Mouse (Mus musculus): ENCODE measurements around the gene Acy3. TPM values are rescaled to one million over a fixed set of nuclear protein-coding genes. Genes with fewer than 3 reads are reported as not detected.
"Not testable (repeated sequence)": the region's sequence is repeated elsewhere in the genome, so short reads cannot be mapped to it uniquely, and the experiment has no call there.

Acy3 gene
- polyA plus RNA-seq, 1 experiment from 2014 or later = 9.5 TPM

- H3K27ac ChIP-seq = no peak within 1 kb of the TSS
- WGBS = 74% methylated on average over 4 of the region's 4 CpGs
- H3K27me3 ChIP-seq (ENCODE audit: insufficient read depth, poor library complexity, severe bottlenecking) = 0 out of 2 replicates have a peak, but pooled peaks cover 7% of the 10 kb centered on the region
- peaks cover 18% of the 10 kb centered on the region for H3K4me1 ChIP-seq
- H3K4me3 ChIP-seq = no peak within 1 kb of the TSS
- no peak for DNase-seq (ENCODE audit: low spot score)
- H3K36me3 ChIP-seq = no peaks in the 10 kb centered on the region
- H3K9me3 ChIP-seq = no peaks in the 10 kb centered on the region
Observed at GRCm38 (mm10) chr19:3958470-3958869, 27.9 kb upstream of the Acy3 start, which contains the start of gene Aldh3b3. Gene Aldh3b3, plus strand, starts transcription at chr19:3958645.

GRCm38 (mm10) chr19:3959030-3959429, 27.3 kb upstream of the Acy3 start:
- H3K9me3 ChIP-seq = no peaks in the 10 kb centered on the region
- DNase-seq (ENCODE audit: low spot score) = no peak
- H3K4me3 ChIP-seq = no peak overlapping the region
- H3K27ac ChIP-seq = no peak overlapping the region
- no peaks in the 10 kb centered on the region for H3K36me3 ChIP-seq
- 0 out of 2 replicates have a peak, but pooled peaks cover 11% of the 10 kb centered on the region for H3K27me3 ChIP-seq (ENCODE audit: insufficient read depth, poor library complexity, severe bottlenecking)
- H3K4me1 ChIP-seq = peaks cover 18% of the 10 kb centered on the region

GRCm38 (mm10) chr19:3960211-3960610, 26.2 kb upstream of the Acy3 start:
- Histone ChIP-seq H3K4me1 (peaks cover 12% of the 10 kb centered on the region), H3K27ac (no peak overlapping the region), H3K27me3 (ENCODE audit: insufficient read depth, poor library complexity, severe bottlenecking) (0 out of 2 replicates have a peak, but pooled peaks cover 13% of the 10 kb centered on the region), H3K9me3 (no peaks in the 10 kb centered on the region), H3K4me3 (no peak overlapping the region), H3K36me3 (no peaks in the 10 kb centered on the region)
- no peak for DNase-seq (ENCODE audit: low spot score)
- WGBS = 77% methylated on average over 5 of the region's 5 CpGs

GRCm38 (mm10) chr19:3961805-3962204, 24.6 kb upstream of the Acy3 start:
- 88% methylated on average over 6 of the region's 6 CpGs for WGBS
- H3K27me3 ChIP-seq (ENCODE audit: insufficient read depth, poor library complexity, severe bottlenecking) = 0 out of 2 replicates have a peak, but pooled peaks cover 10% of the 10 kb centered on the region
- not testable (repeated sequence) for H3K4me3 ChIP-seq; H3K9me3 ChIP-seq; DNase-seq (ENCODE audit: low spot score); H3K36me3 ChIP-seq; H3K27ac ChIP-seq; H3K4me1 ChIP-seq

- no peak overlapping the region for H3K27ac ChIP-seq
- DNase-seq (ENCODE audit: low spot score) = no peak
Observed at GRCm38 (mm10) chr19:3962469-3962868, 23.9 kb upstream of the Acy3 start.

GRCm38 (mm10) chr19:3964030-3964429, 22.3 kb upstream of the Acy3 start:
- no peak overlapping the region for H3K27ac ChIP-seq
- no peaks in the 10 kb centered on the region for H3K36me3 ChIP-seq
- no peaks in the 10 kb centered on the region for H3K9me3 ChIP-seq
- H3K27me3 ChIP-seq (ENCODE audit: insufficient read depth, poor library complexity, severe bottlenecking) = 0 out of 2 replicates have a peak, but pooled peaks cover 11% of the 10 kb centered on the region
- H3K4me1 ChIP-seq = peaks cover 23% of the 10 kb centered on the region
- WGBS = 75% methylated on average over 4 of the region's 4 CpGs
- no peak overlapping the region for H3K4me3 ChIP-seq
- DNase-seq (ENCODE audit: low spot score) = no peak

More at GRCm38 (mm10) chr19:3962469-3962868, 23.9 kb upstream of the Acy3 start:
- Histone ChIP-seq H3K27me3 (ENCODE audit: insufficient read depth, poor library complexity, severe bottlenecking) (0 out of 2 replicates have a peak, but pooled peaks cover 10% of the 10 kb centered on the region), H3K9me3 (no peaks in the 10 kb centered on the region), H3K36me3 (no peaks in the 10 kb centered on the region), H3K4me3 (no peak overlapping the region), H3K4me1 (peaks cover 14% of the 10 kb centered on the region)
- 8% methylated on average over 2 of the region's 2 CpGs for WGBS

GRCm38 (mm10) chr19:3966330-3967075, 19.9 kb upstream of the Acy3 start:
- Histone ChIP-seq H3K36me3 (no peaks in the 10 kb centered on the region), H3K4me1 (peaks cover 31% of the 10 kb centered on the region), H3K27me3 (ENCODE audit: insufficient read depth, poor library complexity, severe bottlenecking) (0 out of 2 replicates have a peak, but pooled peaks cover 22% of the 10 kb centered on the region), H3K27ac (no peak overlapping the region), H3K9me3 (no peaks in the 10 kb centered on the region), H3K4me3 (no peak overlapping the region)
- WGBS = 62% methylated on average over 11 of the region's 11 CpGs
- no peak for DNase-seq (ENCODE audit: low spot score)

- Histone ChIP-seq H3K4me1 (peaks cover 32% of the 10 kb centered on the region), H3K9me3 (no peaks in the 10 kb centered on the region), H3K27me3 (ENCODE audit: insufficient read depth, poor library complexity, severe bottlenecking) (0 out of 2 replicates have a peak, but pooled peaks cover 23% of the 10 kb centered on the region), H3K36me3 (no peaks in the 10 kb centered on the region), H3K27ac (no peak overlapping the region), H3K4me3 (no peak overlapping the region)
- 32% methylated on average over 3 of the region's 3 CpGs for WGBS
- DNase-seq (ENCODE audit: low spot score) = no peak
Observed at GRCm38 (mm10) chr19:3967258-3967657, 19.1 kb upstream of the Acy3 start.

GRCm38 (mm10) chr19:3972229-3972628, 14.1 kb upstream of the Acy3 start, which contains the start of gene Aldh3b2:
Gene Aldh3b2, plus strand, starts transcription at chr19:3972328.
- Histone ChIP-seq H3K4me1 (peaks cover 23% of the 10 kb centered on the region), H3K27me3 (ENCODE audit: insufficient read depth, poor library complexity, severe bottlenecking) (peaks cover 22% of the 10 kb centered on the region; the same call in 1 of the 2 replicates), H3K9me3 (no peaks in the 10 kb centered on the region), H3K36me3 (no peaks in the 10 kb centered on the region), H3K27ac (no peak within 1 kb of the TSS), H3K4me3 (no peak within 1 kb of the TSS)
- 39% methylated on average over 9 of the region's 9 CpGs for WGBS
- DNase-seq (ENCODE audit: low spot score) = no peak

GRCm38 (mm10) chr19:3974608-3975007, 11.8 kb upstream of the Acy3 start:
- H3K4me1 ChIP-seq; H3K4me3 ChIP-seq; H3K36me3 ChIP-seq; H3K27ac ChIP-seq; H3K9me3 ChIP-seq; DNase-seq (ENCODE audit: low spot score): not testable (repeated sequence)
- WGBS = 81% methylated on average over 6 of the region's 6 CpGs
- H3K27me3 ChIP-seq (ENCODE audit: insufficient read depth, poor library complexity, severe bottlenecking) = peaks cover 12% of the 10 kb centered on the region; the same call in 1 of the 2 replicates

GRCm38 (mm10) chr19:3975866-3976265, 10.5 kb upstream of the Acy3 start:
- Histone ChIP-seq H3K36me3 (no peaks in the 10 kb centered on the region), H3K4me3 (no peak overlapping the region), H3K27me3 (ENCODE audit: insufficient read depth, poor library complexity, severe bottlenecking) (peaks cover 10% of the 10 kb centered on the region; the same call in 1 of the 2 replicates), H3K27ac (no peak overlapping the region), H3K4me1 (peaks cover 4% of the 10 kb centered on the region; the same call in 1 of the 2 replicates), H3K9me3 (no peaks in the 10 kb centered on the region)
- no peak for DNase-seq (ENCODE audit: low spot score)
- 67% methylated on average over 2 of the region's 2 CpGs for WGBS

GRCm38 (mm10) chr19:3980309-3980708, 6.1 kb upstream of the Acy3 start:
- 0 out of 2 replicates have a peak overlapping the region, but pooled peaks have one; percentile 0 for H3K27ac ChIP-seq
- H3K4me1 ChIP-seq = peaks cover 28% of the 10 kb centered on the region
- 17% methylated on average over 4 of the region's 4 CpGs for WGBS
- H3K9me3 ChIP-seq = no peaks in the 10 kb centered on the region
- H3K27me3 ChIP-seq (ENCODE audit: insufficient read depth, poor library complexity, severe bottlenecking) = peaks cover 9% of the 10 kb centered on the region; the same call in 1 of the 2 replicates
- DNase-seq (ENCODE audit: low spot score) = peak; percentile 82
- no peak overlapping the region for H3K4me3 ChIP-seq
- no peaks in the 10 kb centered on the region for H3K36me3 ChIP-seq

- 0 out of 2 replicates have a peak, but pooled peaks cover 4% of the 10 kb centered on the region for H3K27me3 ChIP-seq (ENCODE audit: insufficient read depth, poor library complexity, severe bottlenecking)
- 65% methylated on average over 9 of the region's 9 CpGs for WGBS
- H3K27ac ChIP-seq = no peak overlapping the region
- no peaks in the 10 kb centered on the region for H3K9me3 ChIP-seq
- H3K36me3 ChIP-seq = no peaks in the 10 kb centered on the region
- H3K4me1 ChIP-seq = peaks cover 35% of the 10 kb centered on the region
- no peak for DNase-seq (ENCODE audit: low spot score)
- H3K4me3 ChIP-seq = no peak overlapping the region
Observed at GRCm38 (mm10) chr19:3980917-3981316, 5.5 kb upstream of the Acy3 start.
